Mouse (Mus musculus): ENCODE data around the gene Elf2.
"Not testable (repeated sequence)": the region's sequence is repeated elsewhere in the genome, so short reads cannot be mapped to it uniquely, and the experiment has no call there.

The Elf2 gene

DNA sequence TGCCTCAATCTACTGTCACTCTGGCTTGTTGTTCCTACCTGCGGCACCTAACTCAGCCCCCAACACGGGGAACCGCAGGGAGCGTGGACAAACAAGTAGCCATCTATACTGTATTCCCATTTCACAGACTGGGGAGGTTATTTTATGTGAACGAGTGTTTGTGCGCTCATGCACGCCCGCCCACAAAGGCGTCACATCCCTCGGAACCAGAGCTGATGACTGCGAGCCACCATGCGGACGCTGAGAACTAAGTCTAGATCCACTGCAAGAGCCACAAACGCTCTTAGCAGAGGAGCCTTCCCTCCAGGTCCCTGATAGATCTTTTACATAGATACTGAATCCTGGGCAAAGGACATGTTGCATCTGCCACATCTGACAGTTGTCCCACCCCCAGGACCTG lies 10.4 kb downstream of the Elf2 start:
- DNase-seq (ENCODE audit: low spot score) = no peak

DNA sequence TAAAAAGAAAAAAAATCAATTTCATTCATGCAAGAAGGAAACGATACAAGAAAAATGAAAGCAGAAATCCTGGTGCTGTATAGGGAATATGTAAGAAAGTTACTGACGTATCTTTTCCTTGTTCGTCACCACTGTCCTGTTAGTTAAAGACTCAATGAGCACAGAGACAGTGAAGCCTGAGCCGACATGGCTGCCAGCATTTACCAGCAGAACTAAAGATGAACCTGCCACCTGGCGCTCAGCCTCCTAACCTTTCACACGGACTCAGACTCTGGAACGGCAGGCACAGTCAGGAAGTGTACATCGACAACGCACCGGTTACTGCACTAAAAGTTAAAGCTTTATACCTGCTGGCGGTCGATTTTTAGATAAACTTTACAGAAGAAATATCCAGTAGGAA lies 11.9 kb downstream of the Elf2 start:
- no peak for DNase-seq (ENCODE audit: low spot score)

DNA sequence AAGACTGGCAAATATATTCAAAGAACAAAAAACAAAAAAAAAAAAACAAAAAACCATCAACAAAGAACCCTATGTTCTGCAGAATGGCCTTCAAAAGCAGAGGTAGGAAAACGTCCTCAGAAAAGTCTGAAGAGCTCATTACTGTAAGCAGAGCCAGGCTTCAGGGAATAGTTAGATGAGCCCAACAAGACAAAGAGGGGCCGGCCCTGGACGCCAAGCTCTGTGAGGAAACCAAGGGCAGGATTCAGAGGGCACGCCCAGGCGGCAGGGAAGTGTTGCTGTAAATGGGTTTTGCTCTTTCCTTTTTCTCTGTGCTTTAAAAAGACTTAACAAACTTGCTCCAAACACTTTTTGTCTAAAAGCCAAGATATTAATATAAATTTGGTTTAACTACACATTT lies 12.6 kb downstream of the Elf2 start:
- DNase-seq (ENCODE audit: low spot score) = no peak

DNA sequence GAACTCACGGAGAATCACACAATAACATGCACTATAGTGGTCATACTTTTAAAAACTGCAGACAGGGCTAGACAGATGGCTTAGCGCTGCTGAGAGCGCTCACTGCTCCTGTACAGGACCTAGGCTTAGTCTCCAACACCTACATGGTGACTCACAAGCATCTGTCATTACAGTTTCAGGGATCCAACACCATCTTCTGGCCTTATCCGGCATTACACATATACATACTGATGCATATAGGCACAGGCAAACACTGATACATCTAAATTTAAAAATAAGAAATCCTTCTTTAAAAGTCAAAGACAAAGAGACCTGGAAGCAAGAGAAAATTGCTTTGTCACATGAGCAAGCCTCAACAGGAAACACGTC lies 13.1 kb downstream of the Elf2 start:
- no peak for DNase-seq (ENCODE audit: low spot score)

DNA sequence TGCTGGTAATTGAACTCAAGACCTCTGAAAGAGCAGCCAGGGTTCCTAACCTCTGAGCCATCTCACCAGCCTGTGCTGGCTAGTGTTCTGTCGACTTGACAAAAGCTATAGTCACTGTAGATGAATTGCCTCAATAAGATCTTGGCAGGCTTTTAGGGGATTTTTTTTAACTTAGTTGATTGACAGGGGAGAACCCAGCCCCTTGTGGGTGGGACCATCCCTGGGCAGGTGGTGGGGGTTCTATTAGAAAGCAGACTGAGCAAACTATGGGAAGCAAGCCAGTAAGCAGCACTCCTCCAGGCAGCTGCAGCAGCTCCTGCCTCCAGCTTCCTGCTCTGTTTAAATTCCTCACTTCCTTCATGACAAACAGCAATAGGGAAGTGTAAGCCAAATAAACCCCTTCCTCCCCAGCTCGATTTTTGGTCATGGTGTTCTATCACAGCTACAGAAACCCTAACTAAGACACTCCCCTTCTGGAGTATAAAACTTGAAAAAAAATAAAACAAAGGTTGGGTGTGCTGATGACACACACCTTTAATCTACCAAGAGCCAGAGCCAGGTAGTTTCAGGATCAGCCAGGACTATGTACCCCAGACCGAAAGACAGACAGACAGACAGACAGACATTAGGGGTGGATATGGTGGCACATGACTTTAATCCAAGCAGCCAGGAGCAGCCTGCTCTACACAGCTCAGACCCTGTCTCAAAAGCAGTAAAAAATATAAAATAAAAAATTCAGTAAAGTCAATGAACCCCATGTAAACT lies 13.6 kb downstream of the Elf2 start:
- DNase-seq (ENCODE audit: low spot score) = peak; percentile 36

DNA sequence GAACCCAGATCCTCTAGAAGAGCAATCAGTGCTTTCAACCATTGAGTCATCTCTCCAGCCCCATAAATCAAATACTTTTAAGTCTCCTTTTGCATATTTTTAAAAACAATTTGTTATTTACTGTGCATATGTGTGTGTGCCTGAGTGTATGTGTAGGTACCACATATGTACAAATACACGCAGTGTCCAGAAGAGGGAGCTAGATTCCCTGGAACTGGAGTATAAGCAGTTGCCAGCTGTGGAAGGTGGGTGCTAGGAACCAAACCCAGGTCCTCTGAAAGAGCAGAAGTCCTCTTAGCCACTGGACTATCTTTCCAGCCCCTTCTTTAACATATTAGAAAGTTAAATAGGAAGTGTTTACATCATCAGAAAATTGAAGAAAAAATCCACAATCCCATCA lies 15.0 kb downstream of the Elf2 start:
- no peak for DNase-seq (ENCODE audit: low spot score)

DNA sequence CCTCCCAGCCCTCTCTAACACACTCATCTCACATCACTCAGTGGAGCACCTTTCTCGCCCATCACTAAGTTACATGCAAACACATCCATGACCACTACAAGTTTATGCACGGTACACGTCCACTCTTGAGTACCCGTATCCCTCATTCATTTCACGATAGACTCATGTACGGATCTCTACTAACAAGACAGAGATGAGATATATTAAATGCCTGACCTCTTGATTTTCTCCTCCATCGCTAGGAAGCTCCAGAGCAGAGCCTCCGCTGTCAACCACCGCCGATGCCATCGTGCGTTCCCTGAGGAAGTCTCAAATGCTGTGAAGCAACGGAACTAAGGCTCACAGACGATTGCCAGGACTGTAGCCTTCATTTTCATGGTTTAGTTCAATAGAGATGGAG lies 17.5 kb downstream of the Elf2 start:
- no peak for DNase-seq (ENCODE audit: low spot score)

DNA sequence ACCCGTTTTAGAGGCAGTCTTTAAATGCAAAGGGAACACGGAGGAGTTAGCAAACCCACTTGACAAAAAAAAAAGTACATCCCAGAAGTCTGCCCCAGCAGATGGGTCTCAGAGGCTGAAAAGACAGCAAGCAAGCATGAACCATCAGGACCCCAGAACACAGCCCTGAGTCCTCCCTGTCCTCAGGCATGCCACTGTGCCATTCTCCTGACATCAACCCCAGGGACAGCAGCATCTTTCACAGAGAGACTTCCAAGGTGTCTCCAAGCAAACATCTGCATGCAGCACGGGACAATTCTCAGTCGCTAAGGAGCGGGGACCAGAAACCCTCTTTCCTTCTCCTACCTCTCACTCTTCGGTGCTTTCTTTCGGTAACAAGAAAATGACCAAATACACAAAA lies 18.1 kb downstream of the Elf2 start:
- DNase-seq (ENCODE audit: low spot score) = no peak

DNA sequence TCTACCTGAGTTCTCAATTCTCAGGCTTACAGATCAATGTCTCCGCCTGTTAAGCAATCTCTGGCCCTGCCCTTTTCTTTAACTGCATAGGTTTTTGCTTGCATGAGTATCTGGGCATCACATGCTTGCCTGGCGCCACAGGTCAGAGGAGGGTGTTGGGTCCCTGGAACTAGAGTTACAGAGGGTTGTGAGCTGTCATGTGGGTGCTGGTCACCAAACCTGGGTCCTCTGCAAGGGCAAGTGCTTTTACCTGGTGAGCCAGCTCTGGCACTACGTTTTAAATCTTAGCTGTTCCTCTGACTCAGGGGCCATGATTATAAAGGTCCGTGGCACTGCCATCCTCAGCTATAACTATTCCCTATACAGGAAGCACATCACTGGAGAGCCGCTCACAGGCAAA lies 19.3 kb downstream of the Elf2 start:
- DNase-seq (ENCODE audit: low spot score) = no peak

DNA sequence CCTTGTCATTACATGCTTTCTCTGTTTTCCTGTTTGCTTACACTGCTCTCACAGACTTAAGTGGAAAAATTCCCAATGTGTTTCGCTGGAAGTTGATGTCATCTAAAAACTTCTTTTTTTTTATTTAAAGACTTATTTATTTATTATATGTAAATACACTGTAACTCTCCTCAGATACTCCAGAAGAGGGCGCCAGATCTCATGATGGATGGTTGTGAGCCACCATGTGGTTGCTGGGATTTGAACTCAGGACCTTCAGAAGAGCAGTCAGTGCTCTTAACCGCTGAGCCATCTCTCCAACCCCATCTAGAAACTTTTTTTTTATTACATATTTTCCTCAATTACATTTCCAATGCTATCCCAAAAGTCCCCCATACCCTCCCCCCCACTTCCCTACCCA lies 22.4 kb downstream of the Elf2 start:
- DNase-seq (ENCODE audit: low spot score) = not testable (repeated sequence)

DNA sequence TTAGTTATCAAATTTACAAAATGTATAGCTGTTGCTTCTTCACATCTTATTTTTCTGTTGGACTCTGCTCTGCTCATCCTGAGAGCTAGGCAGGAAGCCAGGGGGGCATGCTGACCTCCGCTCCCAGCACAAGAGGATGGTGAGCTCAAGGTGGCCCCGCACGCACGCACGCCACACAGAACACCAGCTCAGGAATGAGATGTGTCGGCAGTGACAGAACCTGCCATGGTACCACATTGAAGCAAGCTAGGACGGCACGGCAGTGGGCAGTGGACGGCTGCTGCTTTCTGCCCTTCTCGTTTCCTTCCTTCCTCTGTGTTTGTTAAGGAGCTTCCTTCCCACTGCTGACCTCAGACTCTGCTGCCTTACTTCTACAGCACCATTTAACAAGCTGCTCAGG lies 23.6 kb downstream of the Elf2 start:
- DNase-seq (ENCODE audit: low spot score) = no peak

DNA sequence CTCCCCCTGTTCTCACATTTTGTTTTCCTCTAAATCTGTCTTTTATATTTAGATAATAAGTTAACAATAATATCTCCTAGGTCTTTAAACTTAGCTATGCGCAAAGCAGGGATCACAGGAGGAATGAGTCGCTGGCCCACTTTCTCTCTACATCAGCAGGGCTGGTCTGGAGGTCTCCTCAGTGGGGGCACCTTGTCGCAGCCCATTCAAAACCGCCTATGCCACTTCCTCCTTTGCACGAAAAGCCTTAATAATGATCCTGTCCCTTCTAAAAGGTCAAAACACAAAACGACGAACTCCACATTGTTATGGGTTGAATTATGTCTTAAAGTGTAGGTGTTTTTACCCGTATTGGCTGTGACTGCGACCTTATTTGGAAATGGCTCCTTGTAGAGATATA lies 28.8 kb downstream of the Elf2 start:
- DNase-seq (ENCODE audit: low spot score) = no peak

DNA sequence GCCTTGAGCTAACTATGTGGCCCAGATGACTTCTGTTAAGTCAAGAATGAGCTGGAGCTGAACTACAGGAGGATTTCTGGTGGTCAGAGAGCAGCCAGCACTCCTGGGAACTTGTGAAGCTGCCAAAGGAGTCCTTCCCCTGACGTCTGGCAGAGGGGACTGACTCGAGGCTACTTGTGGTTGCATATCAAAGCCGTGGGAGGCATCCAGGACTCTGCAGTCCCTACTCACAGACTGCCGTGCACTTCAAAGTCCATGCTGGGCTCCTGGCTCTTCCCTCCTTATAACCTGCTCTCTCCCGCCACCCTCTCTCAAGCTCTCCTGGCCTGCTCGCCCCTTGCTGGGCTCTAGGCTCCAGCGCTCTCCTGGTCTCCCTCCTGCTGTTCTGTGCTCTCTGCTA lies 30.4 kb downstream of the Elf2 start:
- DNase-seq (ENCODE audit: low spot score) = no peak

DNA sequence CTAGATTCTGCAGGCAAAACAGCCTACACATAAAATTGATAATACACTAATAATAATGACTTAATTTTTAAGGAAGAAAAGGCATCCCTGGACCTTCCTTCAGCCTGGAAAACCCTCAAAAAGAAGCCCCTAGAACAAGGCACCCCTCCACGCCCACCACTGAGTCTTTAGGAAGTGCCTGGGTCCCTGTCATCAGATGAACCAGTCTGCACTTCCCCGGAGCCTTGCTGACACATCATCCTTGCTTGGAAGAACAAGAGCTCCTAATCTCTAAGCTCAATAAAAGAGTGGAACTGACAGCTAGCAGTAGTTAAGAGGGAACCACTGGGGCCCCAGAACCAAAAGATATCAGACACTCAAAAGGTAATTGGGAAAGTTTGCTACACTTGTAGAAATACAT lies 33.8 kb downstream of the Elf2 start:
- no peak for DNase-seq (ENCODE audit: low spot score)

DNA sequence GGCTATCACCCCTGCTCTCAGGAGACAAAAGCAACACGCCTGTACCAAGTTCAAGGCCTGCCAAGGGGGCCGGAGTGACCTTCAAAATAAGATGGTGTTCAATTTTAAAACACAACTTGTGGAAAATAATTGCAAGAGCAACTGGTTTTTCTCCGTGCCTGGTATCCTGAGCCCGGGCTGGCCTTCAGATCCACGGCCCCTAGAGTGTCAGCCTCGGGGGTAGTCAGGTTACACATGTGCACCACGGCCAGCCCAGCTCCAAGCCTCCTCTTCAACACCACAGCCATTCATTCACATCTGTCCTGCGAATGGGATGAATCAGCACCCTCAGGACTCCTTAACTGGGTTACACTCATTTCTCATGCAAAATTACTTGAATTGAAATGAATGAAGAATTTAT lies 34.5 kb downstream of the Elf2 start:
- DNase-seq (ENCODE audit: low spot score) = no peak

DNA sequence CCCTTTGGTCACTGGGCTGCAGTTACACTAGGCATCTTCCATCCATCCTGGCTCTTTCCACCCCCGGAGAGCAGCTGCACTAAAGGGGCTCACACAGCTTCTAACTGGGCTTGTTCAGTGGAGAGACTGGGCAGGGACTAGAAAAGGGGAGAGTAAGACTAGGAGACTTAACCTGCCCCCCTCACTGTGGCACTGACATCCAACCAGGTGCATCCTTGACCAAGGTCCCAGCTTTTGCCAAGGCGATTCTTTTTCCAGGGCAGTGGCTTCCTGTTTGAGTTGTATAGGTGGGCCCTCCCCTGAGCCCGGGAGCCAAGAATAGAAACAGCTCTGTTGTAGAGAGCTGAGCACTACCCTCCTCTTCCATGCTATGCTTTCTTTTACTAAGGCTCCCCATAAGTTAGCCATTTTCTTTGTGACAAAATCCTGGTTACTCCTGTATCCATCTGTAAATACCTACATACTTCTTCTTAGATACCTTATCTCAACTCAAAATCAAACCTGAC lies 37.4 kb downstream of the Elf2 start:
- no peak for DNase-seq (ENCODE audit: low spot score)

DNA sequence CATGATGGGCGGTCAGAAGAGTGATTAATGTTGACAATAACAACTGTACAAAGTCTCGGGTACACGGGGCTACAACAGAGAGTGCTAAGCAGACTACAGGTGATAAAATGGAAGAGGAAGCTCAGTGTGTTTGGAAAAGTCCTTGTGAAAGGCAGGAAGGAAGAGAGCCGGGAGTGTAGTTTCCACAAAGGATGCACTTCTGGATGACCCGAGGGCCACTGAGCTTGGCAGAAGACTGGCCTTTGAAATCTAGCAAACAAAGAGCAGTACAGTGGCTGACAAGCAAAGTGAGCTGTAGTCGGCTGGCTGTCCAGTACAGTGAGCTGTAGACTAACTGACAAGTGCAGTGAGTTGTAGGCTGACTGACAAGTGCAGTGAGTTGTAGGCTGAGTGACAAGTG lies 38.9 kb downstream of the Elf2 start:
- no peak for DNase-seq (ENCODE audit: low spot score)

DNA sequence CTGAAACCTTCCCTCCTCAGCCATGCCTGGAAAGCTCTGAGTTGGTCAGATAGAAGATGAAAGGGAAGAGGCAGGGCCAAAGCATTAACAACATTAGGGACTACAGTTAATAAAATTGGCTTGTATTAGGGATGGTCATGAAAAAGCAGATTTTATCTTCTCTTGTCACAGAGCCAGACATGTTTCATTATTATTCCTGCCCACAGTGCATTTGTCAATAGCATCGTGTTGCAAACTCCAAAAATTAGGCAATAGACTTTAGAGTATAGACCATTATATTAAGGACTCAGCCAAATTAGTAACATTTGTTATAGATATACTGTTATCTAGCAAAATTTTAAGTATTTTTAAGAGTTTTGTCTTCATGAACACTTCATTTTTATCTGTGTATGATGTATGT lies 43.7 kb downstream of the Elf2 start:
- DNase-seq (ENCODE audit: low spot score) = no peak

DNA sequence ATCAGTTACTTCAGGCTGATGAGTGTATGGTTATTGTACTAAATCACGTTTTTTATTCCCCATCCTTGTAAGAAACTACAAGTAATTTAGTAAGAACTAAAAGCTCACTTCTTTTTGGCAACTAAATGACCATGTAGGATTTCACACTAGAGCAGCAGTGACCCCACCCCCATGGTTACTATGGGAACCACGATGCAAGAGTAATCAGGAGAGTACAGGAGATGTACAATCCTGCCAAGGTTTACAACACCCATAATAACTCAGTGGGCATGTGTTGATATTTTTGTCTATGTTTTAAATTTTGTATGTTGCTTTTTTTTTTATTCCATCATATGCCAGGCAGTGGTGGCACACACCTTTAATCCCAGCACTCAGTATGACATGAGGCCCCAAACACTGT lies 45.2 kb downstream of the Elf2 start:
- DNase-seq (ENCODE audit: low spot score) = no peak

DNA sequence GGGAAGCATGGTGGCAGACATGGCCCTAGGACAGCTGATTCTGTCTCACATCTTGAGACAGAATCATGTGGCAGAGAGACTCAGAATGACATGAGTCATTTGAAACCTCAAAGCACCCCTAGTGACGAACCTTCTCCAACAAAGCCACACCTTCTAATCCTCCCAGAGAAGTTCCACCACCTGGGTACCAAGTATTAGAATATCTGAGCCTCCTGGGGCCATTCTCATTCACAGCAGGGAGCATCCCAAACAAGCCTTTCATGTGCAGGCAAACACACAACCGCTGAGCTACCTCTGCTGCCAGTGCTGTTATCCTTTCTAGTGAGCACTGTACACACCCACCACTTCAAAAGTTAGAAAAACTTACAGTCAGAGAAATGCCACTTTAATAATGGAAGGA lies 46.2 kb downstream of the Elf2 start:
- no peak for DNase-seq (ENCODE audit: low spot score)

DNA sequence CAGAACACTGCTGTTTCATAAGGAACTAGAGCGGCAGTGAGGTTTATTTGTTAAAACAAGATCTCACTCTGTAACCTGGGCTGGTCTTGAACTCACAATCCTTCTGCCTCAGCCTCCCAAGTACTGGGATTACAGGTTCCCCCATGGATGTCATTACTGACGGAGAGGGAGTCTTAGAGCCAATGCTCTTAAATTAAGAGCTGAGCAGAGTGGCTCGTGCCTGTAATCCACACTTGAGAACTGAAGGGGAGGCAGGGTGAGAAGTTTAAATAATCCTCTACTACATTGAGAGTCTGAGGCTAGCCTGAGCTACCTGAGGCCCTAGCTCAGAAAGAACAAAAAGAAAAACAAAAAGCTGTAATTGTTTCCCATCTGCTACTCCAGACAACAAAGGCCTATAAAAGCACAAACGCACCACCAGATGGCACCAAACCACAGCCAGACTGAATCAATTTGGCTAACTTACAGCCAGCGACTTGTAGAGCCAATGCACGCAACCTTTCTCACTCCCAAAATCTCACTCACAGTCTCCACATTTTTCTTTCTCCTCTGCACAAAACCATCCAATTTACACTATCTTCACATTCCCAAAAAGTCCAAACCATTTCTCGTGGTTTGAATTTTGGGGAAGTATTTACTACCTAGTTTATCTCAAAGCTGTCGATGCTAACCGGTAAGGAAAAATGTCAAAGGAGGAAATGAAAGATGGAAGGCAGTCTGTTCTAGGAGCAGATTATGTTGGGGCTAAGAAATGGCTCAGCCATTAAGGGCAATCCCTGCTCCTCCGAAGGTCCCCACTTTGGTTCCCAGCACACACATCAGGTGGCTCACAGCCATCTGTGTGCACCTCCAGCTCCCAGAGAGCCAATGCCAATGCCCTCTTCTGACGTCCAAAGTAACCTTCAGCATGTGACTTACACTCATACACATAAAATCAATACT lies 51.3 kb downstream of the Elf2 start:
- peak; percentile 93 for DNase-seq (ENCODE audit: low spot score)

DNA sequence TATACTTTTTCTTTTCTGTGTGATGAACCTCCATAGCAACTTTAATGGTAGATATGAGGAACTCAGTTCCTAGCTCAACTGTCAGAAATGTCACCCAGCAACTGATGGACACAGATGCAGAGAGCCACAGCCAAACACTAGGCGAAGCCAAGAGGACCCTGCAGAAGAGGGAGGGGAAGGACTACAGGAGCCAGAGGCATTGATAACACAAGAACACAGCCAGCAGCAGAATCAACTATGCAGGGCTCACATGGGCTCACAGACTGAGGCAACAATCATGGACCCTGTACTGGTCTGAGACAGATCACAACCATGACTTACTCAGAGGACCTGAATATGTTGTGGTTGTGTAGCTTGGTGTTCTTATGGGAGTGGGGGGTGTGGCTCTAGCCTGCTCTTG lies 56.1 kb downstream of the Elf2 start:
- DNase-seq (ENCODE audit: low spot score) = no peak

DNA sequence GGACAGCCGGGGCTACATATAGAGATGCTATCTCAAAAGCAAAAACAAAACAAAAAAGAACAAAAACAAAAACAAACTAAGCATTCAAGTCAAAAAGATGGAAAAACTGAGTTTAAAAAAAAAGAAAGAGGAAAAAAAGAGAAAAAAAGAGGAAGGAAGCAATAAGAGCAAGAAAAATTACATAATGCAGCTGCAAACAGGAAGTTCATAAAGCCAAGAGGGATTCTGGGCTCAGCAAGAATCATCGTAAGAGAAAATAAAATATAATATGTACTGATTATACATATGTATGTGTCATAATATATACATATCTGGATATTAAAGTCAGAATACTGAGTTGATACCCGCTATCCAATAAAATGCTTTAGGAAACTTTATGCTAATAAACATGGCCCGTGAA lies 58.7 kb downstream of the Elf2 start:
- no peak for DNase-seq (ENCODE audit: low spot score)
